Mouse (Mus musculus): Measurements from ENCODE around the gene Luc7l3. TPM values are rescaled to one million over a fixed set of nuclear protein-coding genes. Genes with fewer than 3 reads are reported as not detected.
A peak's percentile ranks its signal among the peaks of the same experiment; 100 is the strongest.

Luc7l3 gene
- polyA plus RNA-seq, 1 experiment from 2014 or later: 70.9 TPM

- H3K9ac ChIP-seq: no peak overlapping the region
- peaks cover 26% of the 10 kb centered on the region for H3K4me1 ChIP-seq (replicated peaks)
- no peak overlapping the region for H3K4me2 ChIP-seq
- no peak overlapping the region for H3K27ac ChIP-seq
- no peak overlapping the region for H3K4me3 ChIP-seq
- 63% methylated on average over 8 of the region's 8 CpGs for WGBS
- no peak for ATAC-seq (replicated peaks; ENCODE audit: insufficient number of reproducible peaks, insufficient read depth, low FRiP score, low read depth)
- H3K36me3 ChIP-seq: peaks cover 42% of the 10 kb centered on the region
- no peaks in the 10 kb centered on the region for H3K27me3 ChIP-seq
- no peaks in the 10 kb centered on the region for H3K9me3 ChIP-seq (replicated peaks)
Measured at GRCm38 (mm10) chr11:94334386-94334968, 12.7 kb upstream of the Luc7l3 start.

GRCm38 (mm10) chr11:94332726-94333125 is 10.9 kb upstream of the Luc7l3 start:
- no peak overlapping the region for H3K9ac ChIP-seq
- H3K9me3 ChIP-seq (replicated peaks): no peaks in the 10 kb centered on the region
- H3K4me2 ChIP-seq: no peak overlapping the region
- peaks cover 34% of the 10 kb centered on the region for H3K4me1 ChIP-seq (replicated peaks)
- no peak for ATAC-seq (replicated peaks; ENCODE audit: insufficient number of reproducible peaks, insufficient read depth, low FRiP score, low read depth)
- H3K27ac ChIP-seq: no peak overlapping the region
- no peaks in the 10 kb centered on the region for H3K27me3 ChIP-seq
- 83% methylated on average over 6 of the region's 6 CpGs for WGBS
- H3K36me3 ChIP-seq: peaks cover 24% of the 10 kb centered on the region
- no peak overlapping the region for H3K4me3 ChIP-seq

GRCm38 (mm10) chr11:94330211-94330610 is 8.4 kb upstream of the Luc7l3 start:
- ATAC-seq (replicated peaks; ENCODE audit: insufficient number of reproducible peaks, insufficient read depth, low FRiP score, low read depth): no peak
- H3K4me1 ChIP-seq (replicated peaks): peaks cover 41% of the 10 kb centered on the region
- no peak overlapping the region for H3K4me2 ChIP-seq
- no peak overlapping the region; the same call in 1 of the 2 replicates for H3K9ac ChIP-seq
- 82% methylated on average over 3 of the region's 3 CpGs for WGBS
- no peaks in the 10 kb centered on the region for H3K27me3 ChIP-seq
- no peak overlapping the region for H3K27ac ChIP-seq
- no peaks in the 10 kb centered on the region for H3K9me3 ChIP-seq (replicated peaks)
- peaks cover 9% of the 10 kb centered on the region for H3K36me3 ChIP-seq
- H3K4me3 ChIP-seq: no peak overlapping the region

GRCm38 (mm10) chr11:94329270-94329891 is 7.6 kb upstream of the Luc7l3 start:
- no peak for ATAC-seq (replicated peaks; ENCODE audit: insufficient number of reproducible peaks, insufficient read depth, low FRiP score, low read depth)
- Histone ChIP-seq H3K36me3 (peaks cover 3% of the 10 kb centered on the region), H3K9me3 (replicated peaks) (no peaks in the 10 kb centered on the region), H3K27ac (peak overlapping the region; percentile 98), H3K9ac (no peak overlapping the region), H3K4me1 (replicated peaks) (peaks cover 38% of the 10 kb centered on the region), H3K4me2 (peak overlapping the region; percentile 66), H3K4me3 (peak overlapping the region; percentile 89; the same call in 1 of the 2 replicates), H3K27me3 (no peaks in the 10 kb centered on the region)
- WGBS: 42% methylated on average over 4 of the region's 4 CpGs

GRCm38 (mm10) chr11:94328644-94329025 is 6.8 kb upstream of the Luc7l3 start:
- peak overlapping the region; percentile 89 for H3K4me3 ChIP-seq
- H3K27ac ChIP-seq: peak overlapping the region; percentile 98
- WGBS: 2% methylated on average over 10 of the region's 10 CpGs
- H3K9me3 ChIP-seq (replicated peaks): no peaks in the 10 kb centered on the region
- no peaks in the 10 kb centered on the region for H3K27me3 ChIP-seq
- H3K9ac ChIP-seq: peak overlapping the region; percentile 97
- H3K4me1 ChIP-seq (replicated peaks): peaks cover 33% of the 10 kb centered on the region
- peak overlapping the region; percentile 66 for H3K4me2 ChIP-seq
- no peaks in the 10 kb centered on the region for H3K36me3 ChIP-seq
- no peak for ATAC-seq (replicated peaks; ENCODE audit: insufficient number of reproducible peaks, insufficient read depth, low FRiP score, low read depth)

- peak within 1 kb of the TSS; percentile 98 for H3K27ac ChIP-seq
- WGBS: under 1% methylated on average over 66 of the region's 78 CpGs
Measured at GRCm38 (mm10) chr11:94327693-94328643, 6.2 kb upstream of the Luc7l3 start, which contains the start of gene Ankrd40. TSS of gene Ankrd40 (plus strand) at chr11:94328001.

GRCm38 (mm10) chr11:94326961-94327411 is 5.2 kb upstream of the Luc7l3 start:
- Histone ChIP-seq H3K27ac (peak overlapping the region; percentile 98), H3K9ac (peak overlapping the region; percentile 30; the same call in 1 of the 2 replicates), H3K36me3 (no peaks in the 10 kb centered on the region), H3K27me3 (no peaks in the 10 kb centered on the region), H3K9me3 (replicated peaks) (no peaks in the 10 kb centered on the region), H3K4me3 (peak overlapping the region; percentile 89), H3K4me2 (peak overlapping the region; percentile 66), H3K4me1 (replicated peaks) (peaks cover 34% of the 10 kb centered on the region)
- ATAC-seq (replicated peaks; ENCODE audit: insufficient number of reproducible peaks, insufficient read depth, low FRiP score, low read depth): no peak
- WGBS: 7% methylated on average over 10 of the region's 10 CpGs

More at GRCm38 (mm10) chr11:94327693-94328643, 6.2 kb upstream of the Luc7l3 start, which contains the start of gene Ankrd40:
- Histone ChIP-seq H3K36me3 (no peaks in the 10 kb centered on the region), H3K9ac (peak within 1 kb of the TSS; percentile 97), H3K4me3 (peak within 1 kb of the TSS; percentile 89), H3K27me3 (no peaks in the 10 kb centered on the region), H3K9me3 (replicated peaks) (no peaks in the 10 kb centered on the region), H3K4me1 (replicated peaks) (peaks cover 31% of the 10 kb centered on the region), H3K4me2 (peak within 1 kb of the TSS; percentile 66)
- ATAC-seq (replicated peaks; ENCODE audit: insufficient number of reproducible peaks, insufficient read depth, low FRiP score, low read depth): peak; percentile 91

- no peak overlapping the region for H3K27ac ChIP-seq
- ATAC-seq (replicated peaks; ENCODE audit: insufficient number of reproducible peaks, insufficient read depth, low FRiP score, low read depth): no peak
- WGBS: 63% methylated on average over 5 of the region's 5 CpGs
- no peak overlapping the region for H3K4me2 ChIP-seq
- H3K9ac ChIP-seq: no peak overlapping the region
- 0 out of 2 replicates have a peak, but pooled peaks cover under 1% of the 10 kb centered on the region for H3K36me3 ChIP-seq
- H3K4me3 ChIP-seq: no peak overlapping the region
- no peaks in the 10 kb centered on the region for H3K9me3 ChIP-seq (replicated peaks)
- H3K4me1 ChIP-seq (replicated peaks): peaks cover 31% of the 10 kb centered on the region
- no peaks in the 10 kb centered on the region for H3K27me3 ChIP-seq
Measured at GRCm38 (mm10) chr11:94324618-94325017, 2.8 kb upstream of the Luc7l3 start.

- ATAC-seq (replicated peaks; ENCODE audit: insufficient number of reproducible peaks, insufficient read depth, low FRiP score, low read depth): no peak
- Histone ChIP-seq H3K4me2 (no peak overlapping the region), H3K4me3 (no peak overlapping the region), H3K36me3 (0 out of 2 replicates have a peak, but pooled peaks cover 4% of the 10 kb centered on the region), H3K27ac (no peak overlapping the region), H3K9ac (no peak overlapping the region), H3K9me3 (replicated peaks) (no peaks in the 10 kb centered on the region), H3K27me3 (no peaks in the 10 kb centered on the region), H3K4me1 (replicated peaks) (peaks cover 26% of the 10 kb centered on the region)
- 79% methylated on average over 5 of the region's 5 CpGs for WGBS
Measured at GRCm38 (mm10) chr11:94323271-94323925, 1.6 kb upstream of the Luc7l3 start.

- ATAC-seq (replicated peaks; ENCODE audit: insufficient number of reproducible peaks, insufficient read depth, low FRiP score, low read depth): no peak
- Histone ChIP-seq H3K9me3 (replicated peaks) (no peaks in the 10 kb centered on the region), H3K36me3 (0 out of 2 replicates have a peak, but pooled peaks cover 4% of the 10 kb centered on the region), H3K27ac (peak overlapping the region; percentile 99), H3K9ac (peak overlapping the region; percentile 100), H3K4me3 (peak overlapping the region; percentile 100), H3K27me3 (no peaks in the 10 kb centered on the region), H3K4me2 (peak overlapping the region; percentile 75), H3K4me1 (replicated peaks) (peaks cover 34% of the 10 kb centered on the region)
- 43% methylated on average over 5 of the region's 5 CpGs for WGBS
Measured at GRCm38 (mm10) chr11:94322636-94323035, 848 bp upstream of the Luc7l3 start.

Measured in heart, embryonic 15.5 days (tissue).